Mouse (Mus musculus) c-Kit-positive CD71-positive TER-119-positive erythroid progenitor cells, embryonic 14.5 days (primary cell): ENCODE data around the gene Tnxb.
"Not testable (repeated sequence)": the region's sequence is repeated elsewhere in the genome, so short reads cannot be mapped to it uniquely, and the experiment has no call there.

Experiments
- DNase-seq: peaks from one replicate; pipeline ENCODE4 v3.0.0-alpha.2; 2013; ENCODE audit warnings: low spot score

Tnxb gene

DNA sequence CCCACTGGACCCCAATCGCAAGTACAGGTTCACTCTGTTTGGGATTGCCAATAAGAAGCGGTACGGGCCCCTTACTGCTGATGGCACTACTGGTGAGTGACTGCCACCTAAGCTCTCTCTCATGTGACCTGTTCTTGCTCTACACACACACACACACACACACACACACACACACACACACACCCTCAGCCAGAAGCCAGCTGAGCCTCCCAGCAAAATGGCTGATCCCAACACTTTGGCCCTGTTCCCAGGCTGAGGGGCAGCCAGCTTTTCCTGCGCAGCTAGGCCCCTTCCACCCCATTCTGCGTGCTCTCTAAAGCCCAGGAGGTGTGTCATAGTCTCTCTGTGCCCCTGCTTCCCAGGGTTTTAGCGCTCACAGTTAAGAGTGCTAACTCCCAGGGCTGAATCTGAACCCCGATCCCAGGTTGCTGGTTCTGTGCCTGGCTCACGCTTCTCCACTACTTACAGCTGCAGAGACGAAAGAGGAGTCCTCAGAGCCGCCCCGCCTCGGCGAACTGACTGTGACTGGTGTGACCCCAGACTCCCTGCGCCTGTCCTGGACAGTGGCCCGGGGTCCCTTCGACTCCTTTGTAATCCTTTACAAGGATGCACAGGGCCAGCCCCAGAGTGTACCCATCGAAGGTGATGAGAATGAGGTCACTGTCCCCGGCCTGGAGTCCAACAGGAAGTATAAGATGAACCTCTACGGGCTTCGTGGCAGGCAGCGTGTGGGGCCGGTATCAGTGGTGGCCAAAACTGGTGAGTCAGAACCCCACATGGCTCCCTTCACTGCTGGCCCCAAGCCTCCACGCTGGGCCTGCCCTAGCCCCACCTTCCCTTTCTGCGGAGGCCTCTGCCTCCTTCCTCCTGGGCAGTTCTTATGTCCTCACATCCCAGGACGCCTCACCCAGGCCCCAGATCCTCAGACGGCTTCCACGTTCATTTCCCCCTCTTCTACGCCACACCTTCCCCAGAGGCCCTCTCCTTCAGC is 15.1 kb downstream of the Tnxb start:
- DNase-seq = no peak

DNA sequence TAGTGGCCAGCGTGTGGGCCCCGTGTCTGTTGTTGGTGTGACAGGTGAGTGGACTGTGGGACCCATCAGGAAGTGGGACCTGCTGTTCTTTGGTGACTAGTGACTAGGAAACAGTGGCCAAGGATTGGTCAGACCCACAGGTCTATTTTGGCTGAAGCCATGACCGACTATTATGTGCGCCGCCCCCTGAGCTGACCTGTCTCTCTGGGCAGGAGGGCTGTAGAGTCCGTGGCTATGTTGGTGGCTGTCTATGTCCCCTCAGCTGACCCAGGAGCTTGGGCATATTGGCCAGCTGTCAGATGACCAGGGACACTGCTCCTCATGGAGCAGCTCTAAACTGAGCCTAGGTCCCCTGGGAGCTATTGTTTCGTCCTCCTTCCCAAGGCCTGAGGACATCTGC is 18.6 kb downstream of the Tnxb start:
- DNase-seq = no peak

DNA sequence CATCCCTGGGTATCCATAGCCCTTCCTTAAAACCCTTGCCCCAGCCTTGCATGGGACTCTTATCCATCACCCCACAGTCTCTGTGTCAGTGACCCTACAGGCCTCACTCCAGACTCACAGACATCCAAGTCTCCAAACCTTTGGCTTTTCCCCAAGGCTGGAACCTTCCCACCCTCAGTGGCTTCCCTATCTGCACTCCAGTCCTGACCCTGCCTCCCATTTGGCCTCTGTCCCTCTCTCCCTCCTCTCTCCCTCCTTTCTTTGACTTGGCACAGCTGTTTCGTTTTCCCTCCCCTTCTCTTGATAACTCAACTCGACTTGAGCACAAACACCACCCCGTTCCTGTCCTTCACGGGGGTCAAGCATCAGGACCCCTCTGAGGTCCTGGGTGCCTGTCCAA is 20.1 kb downstream of the Tnxb start:
- DNase-seq = no peak

DNA sequence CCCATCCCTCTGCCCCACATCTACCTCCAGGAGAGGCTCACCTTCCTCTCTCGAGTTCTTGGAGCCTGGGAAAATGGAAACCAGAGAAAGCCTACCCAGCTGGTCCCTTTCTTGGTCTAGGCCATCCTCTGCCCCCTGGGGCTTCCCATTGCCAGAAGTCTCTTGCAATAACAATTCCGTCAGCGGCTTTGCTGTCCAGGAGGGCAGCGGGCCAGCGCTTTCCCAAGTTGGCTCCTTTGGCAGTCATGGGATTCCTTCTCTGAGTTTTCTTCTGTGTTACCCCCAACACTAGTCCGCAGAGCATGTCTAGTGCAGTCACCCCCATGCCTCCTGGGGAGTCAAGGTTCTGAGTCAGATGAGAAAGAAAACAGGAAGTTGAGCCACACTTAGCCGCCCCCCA is 22.6 kb downstream of the Tnxb start:
- no peak for DNase-seq

DNA sequence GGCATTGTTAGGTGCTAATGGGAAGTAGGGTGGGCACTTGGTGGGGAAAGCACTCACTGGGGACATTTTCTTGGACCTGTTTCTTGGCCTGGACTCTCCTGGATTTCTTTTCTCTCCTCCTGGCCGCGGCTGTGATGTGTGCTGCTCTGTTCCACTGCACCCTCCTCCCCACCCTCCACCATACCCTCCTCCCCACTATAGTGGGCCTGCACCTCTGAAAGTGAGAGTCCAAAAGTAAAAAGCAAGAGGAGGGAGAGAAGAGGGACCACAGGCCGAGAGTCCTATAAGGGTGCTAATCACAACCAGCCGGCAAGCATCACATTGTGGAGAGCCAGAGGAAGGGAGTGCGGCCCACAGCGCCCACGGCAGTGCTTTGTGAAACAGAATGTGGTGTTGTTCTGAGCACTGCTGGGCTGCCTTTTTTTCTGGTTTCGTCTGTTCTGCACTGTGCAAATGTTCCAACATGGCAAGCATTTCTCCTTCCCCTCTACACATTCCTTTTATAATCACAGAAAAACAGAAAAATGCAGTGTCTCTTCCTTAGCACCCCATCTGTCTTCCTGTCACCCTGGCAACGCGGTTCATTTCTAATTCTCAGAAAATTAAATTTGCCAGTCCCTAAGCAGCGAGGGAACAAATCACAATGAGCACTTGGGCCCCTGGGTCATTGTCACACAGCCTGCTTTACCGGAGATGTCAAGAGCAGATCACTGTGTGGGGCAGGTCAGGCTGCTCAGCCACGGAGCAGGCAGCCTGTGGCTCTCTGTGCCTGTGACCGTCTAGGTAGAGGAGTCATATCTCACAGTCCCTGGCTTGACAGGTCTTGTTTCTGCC is 29.5 kb downstream of the Tnxb start:
- DNase-seq = no peak

DNA sequence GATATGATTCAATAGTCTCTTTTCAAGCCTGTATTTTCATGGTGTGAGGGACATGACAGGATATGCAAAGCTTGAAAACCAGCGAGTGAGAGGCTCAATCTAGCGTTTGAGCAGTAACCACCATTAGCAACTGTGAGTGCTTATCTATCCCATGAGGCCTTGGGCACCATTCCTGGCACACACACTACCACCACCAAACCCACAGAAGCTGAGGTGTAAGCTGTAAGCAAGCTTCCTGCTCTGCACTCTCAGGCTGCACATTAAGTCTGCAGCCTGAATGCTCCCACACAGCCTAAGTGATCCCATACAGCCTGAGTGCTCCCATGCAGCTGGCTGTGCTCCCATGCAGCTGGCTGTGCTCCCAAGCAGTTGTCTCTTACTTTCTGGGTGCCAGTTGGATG is 30.3 kb downstream of the Tnxb start:
- DNase-seq = no peak

DNA sequence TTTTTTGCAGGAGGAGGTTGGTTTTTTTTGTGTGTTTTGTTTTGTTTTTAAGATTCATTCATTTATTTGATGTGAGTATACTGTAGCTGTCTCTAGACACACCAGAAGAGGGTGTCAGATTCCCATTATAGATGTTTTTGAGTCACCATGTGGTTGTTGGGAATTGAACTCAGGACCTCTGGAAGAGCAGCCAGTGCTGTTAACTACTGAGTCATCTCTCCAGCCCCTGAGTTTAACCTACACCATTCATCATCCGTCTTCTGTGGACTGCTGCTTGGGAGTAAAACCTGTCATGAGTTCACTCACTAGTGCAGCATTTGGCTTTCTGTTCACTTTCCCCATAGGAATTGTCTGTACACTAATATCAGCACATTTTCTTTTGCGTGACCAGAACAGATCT is 36.1 kb downstream of the Tnxb start:
- DNase-seq = not testable (repeated sequence)

DNA sequence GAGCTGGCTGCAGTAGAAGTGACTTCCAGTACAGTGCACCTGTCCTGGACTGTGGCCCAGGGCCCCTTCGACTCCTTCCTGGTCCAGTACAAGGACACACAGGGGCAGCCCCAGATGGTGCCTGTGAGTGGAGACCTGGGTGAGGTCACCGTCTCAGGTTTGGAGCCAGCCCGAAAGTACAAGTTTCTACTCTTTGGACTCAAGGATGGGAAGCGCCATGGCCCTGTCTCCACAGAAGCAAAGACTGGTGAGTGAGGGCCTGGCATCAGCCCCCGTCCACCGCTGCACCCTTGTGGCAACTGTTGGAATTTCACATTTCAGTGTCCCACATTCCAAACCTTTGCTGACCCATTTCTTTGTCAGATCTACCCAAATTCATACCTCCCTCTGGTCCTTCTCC is 42.6 kb downstream of the Tnxb start:
- DNase-seq = no peak

DNA sequence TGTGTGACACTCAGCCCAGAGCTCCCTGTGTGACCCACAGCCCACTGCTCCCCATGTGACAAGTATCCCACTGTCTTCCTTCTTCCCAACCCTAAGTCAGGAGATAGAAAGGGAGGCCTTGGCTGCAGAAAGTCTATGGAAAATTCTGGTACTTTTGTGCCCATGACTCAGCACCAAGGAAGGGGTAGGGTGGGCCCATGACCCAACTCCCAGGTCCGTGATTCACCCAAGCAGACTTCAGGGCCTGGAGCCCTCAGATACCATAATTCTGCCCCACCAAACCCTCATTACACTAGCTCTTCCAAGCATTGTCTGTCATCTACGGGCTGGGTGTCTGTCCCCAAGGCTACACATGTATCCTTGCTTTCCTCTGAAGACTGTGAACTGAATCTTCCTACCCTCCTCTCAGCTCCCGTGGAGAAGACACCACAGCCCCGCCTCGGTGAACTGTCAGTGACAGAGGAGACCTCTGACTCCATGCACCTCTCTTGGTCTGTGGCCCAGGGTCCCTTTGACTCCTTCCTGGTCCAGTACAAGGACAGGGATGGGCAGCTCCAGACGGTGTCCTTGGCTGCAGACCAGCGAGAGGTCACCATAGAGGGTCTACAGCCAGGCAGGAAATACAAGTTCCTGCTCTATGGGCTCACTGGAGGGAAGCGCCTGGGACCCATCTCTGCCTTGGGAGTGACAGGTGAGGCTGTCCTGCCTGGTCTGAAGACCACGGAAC is 44.0 kb downstream of the Tnxb start:
- not testable (repeated sequence) for DNase-seq

DNA sequence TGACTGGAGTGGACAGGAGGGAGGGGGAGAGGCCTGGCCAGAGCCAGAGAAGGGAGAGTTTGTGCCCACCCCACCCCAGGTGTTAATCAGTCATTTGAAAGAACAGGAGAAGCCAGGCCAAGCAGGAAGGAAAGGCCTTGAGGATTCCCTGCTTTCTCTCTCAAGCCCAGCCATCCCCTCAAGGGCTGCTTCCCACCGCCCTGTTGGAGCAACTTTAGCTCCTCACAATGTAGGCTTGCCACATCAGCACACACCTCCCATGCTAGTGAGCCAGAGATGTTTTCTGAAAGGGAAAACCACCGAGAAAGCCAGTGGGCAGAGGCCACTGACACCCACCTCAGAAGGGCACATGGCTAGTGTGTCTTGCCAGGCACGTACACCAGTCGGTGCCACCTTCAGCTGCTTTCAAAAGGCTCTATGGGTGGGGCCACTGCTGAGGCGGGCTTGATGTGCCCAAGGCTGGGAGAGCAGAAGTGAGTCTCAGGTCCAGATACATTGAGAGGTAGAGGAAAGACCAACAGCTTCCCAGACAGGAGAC is 44.6 kb downstream of the Tnxb start:
- DNase-seq = not testable (repeated sequence)

DNA sequence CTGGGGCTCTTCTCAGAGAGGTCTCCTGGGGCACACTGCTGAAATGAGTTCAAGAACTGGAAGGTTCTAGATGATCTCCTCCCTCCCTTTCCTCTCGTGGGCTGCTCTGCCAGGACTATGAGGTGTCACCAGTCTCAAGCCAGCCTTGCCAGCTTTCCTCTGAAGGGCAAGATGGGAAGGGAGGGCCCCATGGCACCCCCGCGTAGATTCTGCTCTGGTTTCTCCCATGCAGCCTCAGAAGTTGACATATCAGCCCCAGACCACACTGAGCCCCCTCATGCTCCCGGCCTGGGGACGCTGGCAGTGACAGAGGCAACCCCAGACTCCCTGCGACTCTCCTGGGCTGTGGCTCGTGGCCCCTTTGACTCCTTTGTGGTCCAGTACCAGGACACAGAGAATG is 45.1 kb downstream of the Tnxb start:
- DNase-seq = not testable (repeated sequence)

DNA sequence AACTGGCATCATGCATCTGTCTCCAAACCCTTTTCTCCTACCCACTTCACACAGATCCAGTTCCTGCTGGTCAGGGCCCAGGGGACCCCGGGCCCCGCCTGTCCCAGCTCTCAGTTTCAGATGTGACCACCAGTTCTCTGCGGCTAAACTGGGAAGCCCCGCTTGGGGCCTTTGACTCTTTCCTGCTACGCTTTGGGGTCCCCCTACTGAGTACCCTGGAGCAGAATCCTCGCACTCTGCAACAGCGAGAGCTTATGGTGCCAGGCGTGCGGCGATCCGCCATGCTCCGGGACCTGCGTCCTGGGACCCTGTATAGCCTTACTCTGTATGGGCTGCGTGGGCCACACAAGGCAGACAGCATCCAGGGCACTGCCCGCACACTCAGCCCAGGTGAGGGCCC is 45.9 kb downstream of the Tnxb start:
- no peak for DNase-seq

DNA sequence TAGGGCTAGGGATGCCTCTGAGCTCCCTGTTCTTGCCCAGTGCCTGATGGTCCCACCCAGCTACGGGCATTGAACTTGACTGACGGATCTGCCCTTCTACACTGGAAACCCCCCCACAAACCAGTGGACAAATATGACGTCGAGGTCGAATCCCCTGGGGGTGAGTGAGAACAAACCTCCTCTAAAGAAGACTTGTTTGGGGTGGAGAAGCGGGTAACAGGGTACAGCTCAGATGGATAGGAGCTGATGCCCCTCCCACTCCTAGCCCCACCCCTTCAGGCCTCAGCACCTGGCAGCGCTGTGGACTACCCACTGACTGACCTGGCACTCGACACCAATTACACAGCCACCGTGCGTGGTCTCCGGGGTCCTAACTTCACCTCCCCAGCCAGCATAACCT is 47.1 kb downstream of the Tnxb start:
- DNase-seq = no peak

DNA sequence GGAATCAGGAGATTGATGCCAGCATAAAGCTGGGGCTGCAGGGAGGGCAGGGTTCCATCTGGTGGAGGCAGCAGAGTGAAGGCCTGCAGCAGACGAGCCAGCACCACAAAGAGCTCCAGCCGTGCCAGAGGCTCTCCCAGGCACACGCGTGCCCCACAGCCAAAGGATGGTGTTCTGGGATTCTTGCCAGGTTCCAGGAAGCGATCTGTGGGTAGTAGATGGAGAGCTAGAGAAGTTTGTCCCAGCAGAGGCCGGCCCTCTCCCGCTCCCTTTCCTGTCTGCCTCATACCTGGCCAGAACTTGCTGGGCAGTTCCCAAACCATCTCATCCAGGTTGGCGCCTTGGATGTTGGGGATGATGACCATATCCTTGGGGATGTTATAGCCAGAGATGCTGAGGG is 49.6 kb downstream of the Tnxb start:
- not testable (repeated sequence) for DNase-seq

DNA sequence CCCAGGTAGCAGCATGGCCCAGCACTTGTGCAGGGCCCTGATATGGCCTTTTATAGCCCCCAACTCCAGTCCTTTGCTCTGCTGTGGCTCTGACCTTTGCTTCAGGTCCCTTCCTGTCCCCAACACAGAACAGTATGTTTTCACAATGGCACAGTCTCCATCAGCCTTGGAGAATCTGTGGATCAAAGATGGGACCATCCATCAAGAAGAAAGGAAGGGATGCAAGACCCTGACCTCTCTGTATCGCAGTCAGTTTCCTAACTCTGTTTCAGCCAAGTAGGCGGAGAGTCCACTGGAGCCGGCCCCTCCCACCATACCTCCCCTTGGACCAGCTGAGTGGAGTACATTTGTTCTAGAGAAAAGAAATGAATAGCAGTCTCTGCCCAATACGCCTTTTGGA is 51.9 kb downstream of the Tnxb start:
- DNase-seq = not testable (repeated sequence)

DNA sequence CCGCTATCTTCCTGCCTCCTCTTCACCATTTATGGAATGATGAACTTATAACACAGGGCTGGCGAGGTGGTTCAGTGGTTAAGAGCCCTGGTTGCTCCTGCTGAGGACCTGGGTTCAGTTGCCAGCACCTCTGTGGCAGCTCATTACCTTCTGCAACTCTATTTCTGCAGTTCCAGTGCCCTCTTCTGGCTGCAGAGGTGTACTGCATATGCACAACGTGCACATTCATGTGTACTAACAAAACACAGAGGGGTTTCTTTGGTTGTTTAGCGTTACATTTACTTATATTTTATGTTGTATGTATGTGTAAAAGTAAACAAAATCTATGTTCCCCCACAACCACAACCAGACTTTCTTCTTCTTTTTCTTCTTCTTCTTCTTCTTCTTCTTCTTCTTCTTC is 52.7 kb downstream of the Tnxb start:
- DNase-seq = no peak

DNA sequence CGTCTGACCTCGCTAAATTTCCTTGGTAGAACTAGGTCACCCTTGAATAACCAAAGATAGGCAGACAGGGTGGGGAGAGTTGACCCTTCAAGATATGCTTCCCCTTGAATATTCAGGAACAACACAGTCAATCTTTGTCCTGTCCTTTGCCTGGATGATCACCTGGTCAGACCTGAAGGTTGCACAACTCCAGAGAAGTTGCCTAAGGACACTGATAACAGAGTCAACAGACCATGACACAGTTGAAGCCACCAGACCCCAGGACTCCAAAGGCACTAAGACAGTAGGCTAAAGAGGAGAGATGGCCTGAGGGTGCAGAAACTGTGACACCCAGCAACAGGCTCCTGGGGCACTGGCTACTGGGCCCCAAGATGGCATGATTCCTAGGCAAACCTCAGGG is 57.6 kb downstream of the Tnxb start:
- no peak for DNase-seq

DNA sequence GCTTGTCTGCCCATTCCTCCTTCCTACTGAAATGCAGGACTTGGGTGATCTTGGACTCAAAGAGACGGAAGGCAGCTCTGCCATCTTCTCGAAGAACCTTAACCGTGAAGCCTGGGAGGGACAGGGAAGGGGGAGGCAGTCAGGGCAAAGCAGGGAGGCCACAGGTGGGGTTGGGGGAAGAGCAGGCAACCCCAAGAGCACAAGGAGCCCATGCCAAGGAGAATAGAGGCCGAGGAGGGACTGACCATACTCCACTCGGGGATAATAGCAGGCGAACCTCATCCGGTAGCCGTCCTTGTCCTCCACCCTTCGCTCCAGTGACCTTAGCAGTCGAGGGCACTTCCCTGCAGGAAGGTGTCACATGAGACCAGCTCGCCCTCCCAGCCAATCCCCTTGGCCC is 58.8 kb downstream of the Tnxb start:
- not testable (repeated sequence) for DNase-seq

DNA sequence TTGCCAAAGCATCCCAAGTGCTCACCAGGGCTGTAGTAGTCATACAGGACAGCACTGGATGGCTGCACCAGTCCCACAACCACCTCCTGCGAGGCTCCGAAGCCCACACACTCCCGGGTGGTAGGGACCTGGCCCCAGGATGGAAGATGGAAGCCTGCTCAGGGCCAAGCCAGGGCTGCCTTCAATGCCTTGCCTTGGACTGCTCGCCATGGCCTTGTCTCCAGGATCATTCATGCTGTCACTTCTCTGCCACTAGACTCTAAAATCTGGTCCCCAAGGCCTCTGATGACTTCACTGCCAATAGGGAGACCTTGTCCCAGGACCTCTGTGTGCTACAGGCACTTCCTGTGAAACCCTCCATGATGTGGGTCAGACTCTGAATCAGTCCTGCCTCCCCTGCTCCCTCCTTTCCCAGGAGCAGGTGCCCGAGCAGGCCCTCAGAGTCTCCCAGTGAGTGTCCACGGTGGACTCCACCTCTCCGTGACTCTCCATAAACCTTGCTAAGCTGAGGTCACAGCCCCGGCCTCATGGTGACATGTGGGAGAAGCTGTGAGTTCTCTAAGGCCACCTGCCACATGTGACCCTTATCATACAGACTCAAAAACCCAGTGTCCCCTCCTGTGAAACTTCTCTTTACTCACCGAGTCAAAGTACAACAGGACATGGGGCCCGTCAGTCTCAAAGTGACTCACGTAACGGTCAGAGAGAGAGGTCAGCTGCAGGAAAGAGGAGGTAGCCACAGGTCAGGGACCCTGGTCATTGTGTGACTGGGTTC is 59.6 kb downstream of the Tnxb start:
- DNase-seq = not testable (repeated sequence)

DNA sequence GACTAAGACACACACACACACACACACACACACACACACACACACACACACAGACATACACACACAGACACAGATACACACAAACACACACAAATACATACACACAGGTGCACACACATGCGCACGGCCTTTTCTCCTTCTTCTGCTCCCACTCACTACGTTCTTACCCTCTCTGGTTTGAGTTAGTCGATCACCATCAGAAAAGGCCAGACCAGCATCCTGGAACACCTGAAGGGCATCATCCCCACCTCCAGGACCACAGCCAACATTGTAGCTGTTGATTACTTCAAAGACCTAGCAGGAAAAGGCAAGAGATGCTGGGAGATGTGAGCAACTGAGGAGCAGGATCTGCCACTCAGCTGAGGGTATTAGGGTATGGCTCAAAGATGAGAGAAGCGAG is 67.1 kb downstream of the Tnxb start:
- DNase-seq = not testable (repeated sequence)

DNA sequence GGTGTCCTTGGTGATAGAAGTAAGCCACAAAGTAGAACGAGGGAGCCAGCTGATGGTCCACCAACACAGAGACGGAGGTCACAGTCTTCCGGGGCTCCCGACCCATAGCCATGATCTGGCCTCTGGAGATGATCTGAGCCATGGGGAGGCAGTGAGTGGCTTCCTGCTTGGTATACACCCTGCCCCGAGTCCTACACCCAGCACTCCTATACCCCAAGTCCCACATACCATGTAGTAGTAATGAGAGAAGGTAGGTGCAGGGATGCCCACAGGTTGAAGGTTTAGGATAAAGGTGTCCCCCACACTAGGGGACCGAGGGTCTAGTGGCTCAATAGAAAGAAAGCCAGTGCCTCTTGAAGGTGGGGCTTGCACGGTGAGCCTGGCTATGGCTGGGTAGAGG is 69.4 kb downstream of the Tnxb start:
- not testable (repeated sequence) for DNase-seq
